24 mouse cellular contexts compared by ENCODE assay signal in the genomic region with DNA sequence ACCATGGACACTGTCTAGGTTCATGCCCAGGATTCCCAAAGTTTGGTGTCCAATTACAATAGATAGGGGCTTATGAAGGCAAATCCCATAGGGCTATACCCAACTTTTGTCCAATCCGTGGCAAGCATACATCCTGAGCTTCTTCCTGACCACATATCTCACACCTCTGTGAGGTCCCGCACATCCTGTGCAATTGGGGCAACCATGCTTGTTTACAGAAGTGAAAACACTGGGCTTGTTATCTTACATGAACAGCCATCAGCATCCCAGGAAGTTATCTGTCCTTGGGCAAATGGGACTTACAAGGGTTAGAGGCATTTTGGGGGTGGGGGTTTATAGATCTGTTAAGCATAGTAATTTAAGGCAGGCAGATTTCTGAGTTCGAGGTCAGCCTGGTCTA. TPM values are rescaled to one million over a fixed set of nuclear protein-coding genes. Genes with fewer than 3 reads are reported as not detected.
DNase-seq lines count a peak whose midpoint lies in the region; ATAC-seq and TF ChIP-seq lines count a peak whose summit lies in the region.
"Had no signal": no experiment of that assay in that cellular context is flagged by ENCODE, and none has a peak within 500 bp of the region (broad histone marks: within the 10 kb centered on the region; RNA-seq: fewer than 3 reads in every experiment).

No protein-coding gene starts in this region.

- no peak overlapping the region for H3K27ac ChIP-seq in liver, embryonic 12.5 days
- H3K27ac ChIP-seq in liver, embryonic 11.5 days (ENCODE audit: low read depth, low read length), result no peak overlapping the region
- no peak overlapping the region for H3K27ac ChIP-seq in MEL (ENCODE audit: control insufficient read depth, low read depth, low read length)
- H3K27ac ChIP-seq: embryonic facial prominence, embryonic 13.5 days; embryonic facial prominence, embryonic 15.5 days; forebrain, embryonic 10.5 days; forebrain, embryonic 12.5 days had no signal

- peak; percentile 37 to 73; a peak in 3 of 4 replicates for TF ChIP-seq EP300 in MEL (IDR thresholded peaks at IDR 0.05; ENCODE audit: low read depth in 1 of 2, low read length in 2 of 2)

- H3K4me2 ChIP-seq in liver, embryonic 12.5 days, result no peak overlapping the region
- no peak overlapping the region for H3K4me2 ChIP-seq in liver, embryonic 11.5 days
- H3K4me2 ChIP-seq: embryonic facial prominence, embryonic 13.5 days; embryonic facial prominence, embryonic 15.5 days; forebrain, embryonic 12.5 days had no signal

- DNase-seq in liver, embryonic 11.5 days (ENCODE audit: low spot score), result no peak
- peak; percentile 57 for DNase-seq in MEL (ENCODE audit: low read depth, low spot score)
- DNase-seq in induced T-regulatory cell, adult 2 months (ENCODE audit: low read depth), result peak; percentile 28
- DNase-seq in thymus, postnatal 10 days (ENCODE audit: low spot score in 2 of 2), result no peak
- DNase-seq: B cell, adult 2 months; cerebellum, adult 11-12 months; cerebellum, adult 2 months; cerebellum, adult 9-10 months; cerebellum, postnatal 10 days; cerebellum, postnatal 25 days had no signal

- H3K9ac ChIP-seq in liver, embryonic 12.5 days, result no peak overlapping the region
- no peak overlapping the region for H3K9ac ChIP-seq in liver, embryonic 11.5 days (ENCODE audit: low read depth, low read length)
- H3K9ac ChIP-seq in MEL (ENCODE audit: control insufficient read depth, low read depth, low read length, poor library complexity, severe bottlenecking), result no peak overlapping the region
- H3K9ac ChIP-seq: embryonic facial prominence, embryonic 13.5 days; embryonic facial prominence, embryonic 15.5 days; forebrain, embryonic 12.5 days had no signal

- 40% methylated on average over 3 of the region's 3 CpGs for WGBS in liver, embryonic 12.5 days (ENCODE audit: insufficient replicate concordance)
- WGBS in liver, embryonic 11.5 days, result 55% methylated on average over 3 of the region's 3 CpGs

- TF ChIP-seq CTCF in MEL (IDR thresholded peaks at IDR 0.05 in 2 of 3, conservative IDR thresholded peaks at IDR 0.05 in 1 of 3; ENCODE audit: control insufficient read depth in 1 of 3, insufficient read depth in 1 of 3, low read depth in 2 of 3, low read length in 3 of 3, poor library complexity in 1 of 3, severe bottlenecking in 1 of 3), result no peak

- H3K79me2 ChIP-seq in MEL (ENCODE audit: control insufficient read depth, insufficient read depth, low read length, poor library complexity), result no peaks in the 10 kb centered on the region

- no peak for TF ChIP-seq POLR2A in MEL (IDR thresholded peaks at IDR 0.05; ENCODE audit: control insufficient read depth in 1 of 2, insufficient read depth in 1 of 2, low read depth in 1 of 2, low read length in 2 of 2, poor library complexity in 1 of 2)

- 0 out of 2 replicates have a peak, but pooled peaks have one; percentile 35 for ATAC-seq in liver, embryonic 12.5 days
- ATAC-seq in liver, embryonic 11.5 days (replicated peaks; ENCODE audit: low FRiP score), result no peak
- ATAC-seq: activated CD4-positive, CD25-positive, alpha-beta regulatory T cell, adult 4 months; CD4-positive, CD25-positive, alpha-beta regulatory T cell, adult 4 months; forebrain, embryonic 14.5 days; forebrain, embryonic 16.5 days; Patski had no signal

- no peaks in the 10 kb centered on the region for H3K27me3 ChIP-seq in liver, embryonic 12.5 days (replicated peaks)
- no peaks in the 10 kb centered on the region for H3K27me3 ChIP-seq in liver, embryonic 11.5 days (replicated peaks; ENCODE audit: control insufficient read depth, insufficient read depth, low read length)
- no peaks in the 10 kb centered on the region for H3K27me3 ChIP-seq in MEL (ENCODE audit: control insufficient read depth in 1 of 2, insufficient read depth in 2 of 2, low read length in 2 of 2)
- H3K27me3 ChIP-seq: CH12.LX; embryonic facial prominence, embryonic 13.5 days; embryonic facial prominence, embryonic 15.5 days; Patski had no signal

- peaks cover 35% of the 10 kb centered on the region for H3K4me1 ChIP-seq in liver, embryonic 12.5 days
- peaks cover 14% of the 10 kb centered on the region for H3K4me1 ChIP-seq in liver, embryonic 11.5 days (replicated peaks; ENCODE audit: control insufficient read depth, insufficient read depth, low read length)
- H3K4me1 ChIP-seq in MEL (ENCODE audit: control insufficient read depth in 1 of 2, insufficient read depth in 2 of 2, low read length in 2 of 2), result peaks cover 14 to 30% of the 10 kb centered on the region in 2 experiments

- no peak for TF ChIP-seq RAD21 in MEL (IDR thresholded peaks at IDR 0.05; ENCODE audit: low read depth, low read length)

- no peaks in the 10 kb centered on the region for H3K36me3 ChIP-seq in liver, embryonic 12.5 days
- no peaks in the 10 kb centered on the region for H3K36me3 ChIP-seq in liver, embryonic 11.5 days (ENCODE audit: control insufficient read depth, insufficient read depth, low read length)
- peaks cover 0 to 32% of the 10 kb centered on the region in 2 experiments; a peak in 2 of 4 replicates for H3K36me3 ChIP-seq in MEL (ENCODE audit: control insufficient read depth in 1 of 2, insufficient read depth in 2 of 2, low read length in 2 of 2)
- H3K36me3 ChIP-seq: embryonic facial prominence, embryonic 13.5 days; embryonic facial prominence, embryonic 15.5 days; forebrain, embryonic 10.5 days; forebrain, embryonic 12.5 days; G1E had no signal

- no peaks in the 10 kb centered on the region for H3K9me3 ChIP-seq in liver, embryonic 12.5 days (replicated peaks)
- H3K9me3 ChIP-seq in liver, embryonic 11.5 days (ENCODE audit: control insufficient read depth, low read length), result no peaks in the 10 kb centered on the region
- no peaks in the 10 kb centered on the region for H3K9me3 ChIP-seq in MEL (replicated peaks; ENCODE audit: insufficient read depth, low read length)
- H3K9me3 ChIP-seq: embryonic facial prominence, embryonic 13.5 days; embryonic facial prominence, embryonic 15.5 days; forebrain, embryonic 10.5 days; forebrain, embryonic 12.5 days; G1E had no signal

- no peak overlapping the region for H3K4me3 ChIP-seq in liver, embryonic 12.5 days
- H3K4me3 ChIP-seq in liver, embryonic 11.5 days (ENCODE audit: low read depth, low read length), result no peak overlapping the region
- H3K4me3 ChIP-seq in MEL (ENCODE audit: control insufficient read depth in 1 of 2, insufficient read depth in 1 of 2, low read depth in 2 of 2, low read length in 2 of 2), result no peak overlapping the region
- H3K4me3 ChIP-seq: embryonic facial prominence, embryonic 13.5 days; embryonic facial prominence, embryonic 15.5 days; erythroblast, embryonic 14.5 days; forebrain, embryonic 10.5 days; forebrain, embryonic 12.5 days had no signal

TF ChIP-seq in MEL, 35 proteins besides CTCF, POLR2A, EP300 and RAD21:
- TF ChIP-seq CHD2 (IDR thresholded peaks at IDR 0.05; ENCODE audit: low read length) (no peak), GATA1 (IDR thresholded peaks at IDR 0.05; ENCODE audit: low read depth, low read length) (peak; percentile 50), TAL1 (IDR thresholded peaks at IDR 0.05; ENCODE audit: low read length) (peak; percentile 81), SMC3 (IDR thresholded peaks at IDR 0.05; ENCODE audit: low read depth, low read length) (no peak), UBTF (IDR thresholded peaks at IDR 0.05; ENCODE audit: borderline replicate concordance, insufficient read depth, low read depth, low read length) (no peak), TCF12 (IDR thresholded peaks at IDR 0.05; ENCODE audit: low read depth, low read length) (peak; percentile 76), POLR2AphosphoS2 (IDR thresholded peaks at IDR 0.05; ENCODE audit: low read length) (no peak), RCOR1 (IDR thresholded peaks at IDR 0.05; ENCODE audit: low read depth, low read length) (no peak)
TF ChIP-seq in MEL: peak in this region for 3.

RNA-seq across cellular contexts. Expression of gene Gm5148, which starts 41.0 kb away (rescaled TPM):
- 2.7 and 3.1 TPM in 2 replicates for polyA plus RNA-seq in liver, embryonic 12.5 days (2016; fragmentation: Nextera tagmentation; extraction: Ambion mirVana)
- 3.7 and 4.8 TPM in 2 replicates for polyA plus RNA-seq in liver, embryonic 11.5 days (2014; fragmentation: Nextera tagmentation; extraction: Ambion mirVana)
- 107 and 147 TPM in 2 replicates for total RNA-seq in MEL (2012; rRNA removed)
- 1 to 10 TPM in 1 of 2 experiments, not detected in 1; 1.0 TPM for polyA plus RNA-seq in MEL (2012; ENCODE audit: insufficient read depth in 1 of 2, insufficient read length in 2 of 2, low read depth in 1 of 2, low replicate concordance in 2 of 2, missing spikeins in 1 of 2)
- total RNA-seq: adrenal gland, postnatal 14 days had no signal

Comparison
In these comparisons a context has a peak if more than half of its experiments do, and no peak if none do; other contexts are left out.
1. DNase-seq: peak in MEL (single experiment) and induced T-regulatory cell, adult 2 months (single experiment); none in liver, embryonic 11.5 days (single experiment) and thymus, postnatal 10 days (0 of 2).